Mouse (Mus musculus) cerebellum, adult 2 months (tissue): Measurements from ENCODE around the gene Cnn1.

ENCODE experiments used
- CTCF ChIP-seq: fragments of 200-500 bp; IDR thresholded peaks from 2 replicates; pipeline ENCODE4 v1.5.1; 2011; ENCODE audit warnings: low read depth, mild to moderate bottlenecking, control low read depth, low read length, moderate library complexity, borderline replicate concordance; ENCODE audit not compliant: insufficient read depth
- POLR2A ChIP-seq: fragments of 200-500 bp; IDR thresholded peaks from 2 replicates; pipeline ENCODE4 v1.6.1; 2011; ENCODE audit warnings: low read length, control low read depth, borderline replicate concordance; ENCODE audit not compliant: insufficient read depth

GRCm38 (mm10) chr9:22065642-22066041 is 33.4 kb upstream of the Cnn1 start:
- TF ChIP-seq CTCF (no peak), POLR2A (no peak)
